Mouse (Mus musculus) heart, adult 2 months (tissue): ENCODE data around the gene Bnc1. TPM values are rescaled to one million over a fixed set of nuclear protein-coding genes. Genes with fewer than 3 reads are reported as not detected.

Source experiments
- DNase-seq, 2 experiments: peaks; one replicate each; pipeline ENCODE4 v3.0.0; 2021
- H3K27ac ChIP-seq: fragments of 200-600 bp; 2 replicates; pipeline ENCODE4 v1.8.1; 2022
- H3K27me3 ChIP-seq: fragments of 200-500 bp; 2 replicates; pipeline ENCODE4 v1.6.1; 2012; ENCODE audit warnings: mild to moderate bottlenecking, low read length, inconsistent platforms, mixed read lengths; ENCODE audit not compliant: control insufficient read depth, insufficient read depth
- H3K36me3 ChIP-seq: fragments of 200-500 bp; 2 replicates; pipeline ENCODE4 v1.6.1; 2012; ENCODE audit warnings: low read length, inconsistent platforms; ENCODE audit not compliant: control insufficient read depth, insufficient read depth
- H3K4me1 ChIP-seq: fragments of 200-500 bp; 2 replicates; pipeline ENCODE4 v1.6.1; 2011; ENCODE audit warnings: low read length; ENCODE audit not compliant: control insufficient read depth, insufficient read depth
- H3K4me3 ChIP-seq: fragments of 200-600 bp; 2 replicates; pipeline ENCODE4 v1.8.1; 2022
- H3K79me2 ChIP-seq: fragments of 200-500 bp; replicated peaks from 2 replicates; pipeline ENCODE4 v1.6.1; 2012; ENCODE audit warnings: mild to moderate bottlenecking, inconsistent platforms, low read length, moderate library complexity, mixed read lengths; ENCODE audit not compliant: control insufficient read depth, insufficient read depth
- H3K9ac ChIP-seq: fragments of 200-500 bp; 2 replicates; pipeline ENCODE4 v1.6.1; 2012; ENCODE audit warnings: low read depth, mild to moderate bottlenecking, control low read depth, inconsistent platforms, low read length, mixed read lengths
- CTCF ChIP-seq: fragments of 200-600 bp; IDR thresholded peaks from 2 replicates; pipeline ENCODE4 v1.8.1; 2022; ENCODE audit warnings: antibody characterized with exemption, mild to moderate bottlenecking, moderate library complexity
- EP300 ChIP-seq: fragments of 200-500 bp; IDR thresholded peaks from 2 replicates; pipeline ENCODE4 v1.6.1; 2011; ENCODE audit warnings: low read depth, low read length, control low read depth; ENCODE audit not compliant: insufficient read depth
- POLR2A ChIP-seq: fragments of 200-500 bp; IDR thresholded peaks from 2 replicates; pipeline ENCODE4 v1.6.1; 2011; ENCODE audit warnings: mild to moderate bottlenecking, low read depth, low read length, control low read depth; ENCODE audit not compliant: insufficient read depth
- WGBS: fragments of 180-500 bp; shearing (Covaris S2); methylation state at CpG from one replicate; pipeline ENCODE4 v1.1.7; 2018; 5-methylcytosine and 5-hydroxymethylcytosine counted together
- intact Hi-C: fragments of 180-260 bp; cut with DNase I; formaldehyde crosslinking; loops from one replicate; pipeline ENCODE4 v1.15.1; 2025
- long read RNA-seq: library from polyadenylated mRNA; stranded (forward); transcript quantifications from one replicate; pipeline ENCODE4 v2.0.0, GENCODE M21; 2021
- polyA plus RNA-seq: library from polyadenylated mRNA; depleted of rRNA; stranded (reverse); fragments of >200 nt; gene quantifications from 2 replicates; pipeline ENCODE4 v1.2.3, GENCODE M21; 2012; rRNA removed
- total RNA-seq, 2 experiments: library from RNA; stranded (reverse); gene quantifications; 2 replicates each; pipeline ENCODE4 v1.2.3; 2021

Gene Bnc1
- 1 to 10 TPM in 1 of 2 experiments, under 1 TPM in 1; 0.82 to 1.4 TPM for total RNA-seq
- 0.57 and 0.91 TPM in 2 replicates for polyA plus RNA-seq
- long read RNA-seq: 0 reads

- DNase-seq: peak; percentile 24 to 30
Observed at GRCm38 (mm10) chr7:81992131-81993061, at the start of gene Bnc1. Gene Bnc1 (minus strand): TSS chr7:81992292.

GRCm38 (mm10) chr7:82033347-82033746 is 41.3 kb upstream of the Bnc1 start:
- no peak overlapping the region for H3K27ac ChIP-seq
- 55% methylated on average over 1 of the region's 1 CpGs for WGBS
- H3K79me2 ChIP-seq: no peaks in the 10 kb centered on the region
- H3K36me3 ChIP-seq: no peaks in the 10 kb centered on the region
- H3K4me1 ChIP-seq: no peaks in the 10 kb centered on the region
- TF ChIP-seq POLR2A (no peak), CTCF (no peak), EP300 (no peak)
- no peak overlapping the region for H3K4me3 ChIP-seq
- DNase-seq: no peak
- intact Hi-C loops: no loop called here
- H3K9ac ChIP-seq: no peak overlapping the region
- H3K27me3 ChIP-seq: no peaks in the 10 kb centered on the region

More at GRCm38 (mm10) chr7:81992131-81993061, at the start of gene Bnc1:
- Histone ChIP-seq H3K79me2 (no peaks in the 10 kb centered on the region), H3K27me3 (peaks cover 12% of the 10 kb centered on the region), H3K4me3 (peak within 1 kb of the TSS; percentile 29), H3K4me1 (no peaks in the 10 kb centered on the region), H3K9ac (no peak within 1 kb of the TSS; the same call in 1 of the 2 replicates), H3K27ac (no peak within 1 kb of the TSS), H3K36me3 (no peaks in the 10 kb centered on the region)
- 2% methylated on average over 105 of the region's 105 CpGs for WGBS
- intact Hi-C loops: no loop called here
- no peak for TF ChIP-seq POLR2A
- no peak for TF ChIP-seq EP300
- no peak for TF ChIP-seq CTCF

- Histone ChIP-seq H3K79me2 (no peaks in the 10 kb centered on the region), H3K4me1 (no peaks in the 10 kb centered on the region), H3K27me3 (no peaks in the 10 kb centered on the region), H3K27ac (no peak overlapping the region), H3K9ac (no peak overlapping the region), H3K4me3 (no peak overlapping the region), H3K36me3 (no peaks in the 10 kb centered on the region)
- TF ChIP-seq CTCF (no peak), POLR2A (no peak), EP300 (no peak)
- no peak for DNase-seq
- WGBS: 43% methylated on average over 9 of the region's 9 CpGs
- intact Hi-C loops: no loop called here
Observed at GRCm38 (mm10) chr7:82029666-82030065, 37.6 kb upstream of the Bnc1 start.

GRCm38 (mm10) chr7:82025802-82026201 is 33.7 kb upstream of the Bnc1 start:
- Histone ChIP-seq H3K79me2 (no peaks in the 10 kb centered on the region), H3K4me3 (no peak overlapping the region), H3K4me1 (no peaks in the 10 kb centered on the region), H3K27ac (no peak overlapping the region), H3K36me3 (no peaks in the 10 kb centered on the region), H3K9ac (no peak overlapping the region), H3K27me3 (no peaks in the 10 kb centered on the region)
- DNase-seq: no peak
- intact Hi-C loops: no loop called here
- no peak for TF ChIP-seq EP300
- no peak for TF ChIP-seq CTCF
- TF ChIP-seq POLR2A: no peak
- 25% methylated on average over 2 of the region's 2 CpGs for WGBS

- Histone ChIP-seq H3K27me3 (no peaks in the 10 kb centered on the region), H3K4me1 (no peaks in the 10 kb centered on the region), H3K79me2 (no peaks in the 10 kb centered on the region), H3K9ac (no peak overlapping the region), H3K36me3 (no peaks in the 10 kb centered on the region), H3K4me3 (no peak overlapping the region), H3K27ac (no peak overlapping the region)
- TF ChIP-seq CTCF: no peak
- TF ChIP-seq EP300: no peak
- no peak for TF ChIP-seq POLR2A
- no peak for DNase-seq
- WGBS: 83% methylated on average over 2 of the region's 2 CpGs
- intact Hi-C loops: no loop called here
Observed at GRCm38 (mm10) chr7:82023676-82024075, 31.6 kb upstream of the Bnc1 start.

- DNase-seq: no peak
- Histone ChIP-seq H3K36me3 (no peaks in the 10 kb centered on the region), H3K9ac (no peak overlapping the region), H3K27me3 (no peaks in the 10 kb centered on the region), H3K4me1 (no peaks in the 10 kb centered on the region), H3K79me2 (no peaks in the 10 kb centered on the region), H3K4me3 (no peak overlapping the region), H3K27ac (no peak overlapping the region)
- TF ChIP-seq POLR2A (no peak), CTCF (no peak), EP300 (no peak)
- WGBS: 89% methylated on average over 1 of the region's 1 CpGs
- intact Hi-C loops: no loop called here
Observed at GRCm38 (mm10) chr7:82022404-82022803, 30.3 kb upstream of the Bnc1 start.
